In the genomic region with DNA sequence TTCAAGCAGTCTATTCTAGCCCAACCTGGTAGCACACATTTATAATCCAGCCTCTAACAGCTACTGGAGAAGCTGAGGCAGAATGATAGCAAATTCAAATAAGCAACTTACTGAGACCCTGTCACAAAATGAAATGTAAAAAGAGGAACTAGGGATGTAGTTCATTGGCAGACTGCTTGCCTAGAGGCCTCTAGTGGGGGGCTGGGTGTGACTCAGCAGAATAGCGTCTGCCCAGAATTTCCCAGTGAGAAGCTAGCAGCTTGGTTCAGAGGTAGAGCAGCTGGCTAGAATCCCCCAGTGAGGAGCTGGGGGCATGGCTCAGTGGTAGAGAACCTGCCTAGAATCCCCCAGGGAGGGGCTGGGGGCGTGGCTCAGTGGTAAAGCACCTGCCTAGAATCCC, we compare ENCODE assay signal across 18 mouse cellular contexts.
DNase-seq lines count a peak whose midpoint lies in the region; ATAC-seq and TF ChIP-seq lines count a peak whose summit lies in the region.
"Had no signal": no experiment of that assay in that cellular context is flagged by ENCODE, and none has a peak within 500 bp of the region (broad histone marks: within the 10 kb centered on the region; RNA-seq: fewer than 3 reads in every experiment).

No protein-coding gene starts in this region.

- TF ChIP-seq CTCF in forebrain, postnatal 0 days (IDR thresholded peaks at IDR 0.05; ENCODE audit: low read depth): no peak
- no peak for TF ChIP-seq CTCF in kidney, adult 2 months (conservative IDR thresholded peaks at IDR 0.05; ENCODE audit: insufficient read depth, insufficient read length, low read depth, low read length)

- H3K27ac ChIP-seq in forebrain, postnatal 0 days (ENCODE audit: low read depth, low read length): no peak overlapping the region
- no peak overlapping the region for H3K27ac ChIP-seq in forebrain, embryonic 16.5 days (ENCODE audit: low read length)
- H3K27ac ChIP-seq in kidney, embryonic 15.5 days: no peak overlapping the region
- H3K27ac ChIP-seq in kidney, adult 2 months (ENCODE audit: insufficient read depth, low read depth, low read length): no peak overlapping the region
- H3K27ac ChIP-seq: liver, embryonic 15.5 days; macrophage; stomach, embryonic 15.5 days had no signal

- no peak for TF ChIP-seq POLR2A in kidney, adult 2 months (IDR thresholded peaks at IDR 0.05; ENCODE audit: low read depth, low read length)

- no peaks in the 10 kb centered on the region for H3K4me1 ChIP-seq in forebrain, postnatal 0 days (ENCODE audit: insufficient read depth)
- no peaks in the 10 kb centered on the region for H3K4me1 ChIP-seq in forebrain, embryonic 16.5 days (replicated peaks; ENCODE audit: control insufficient read depth, insufficient read depth, low read length)
- no peaks in the 10 kb centered on the region for H3K4me1 ChIP-seq in kidney, embryonic 15.5 days
- H3K4me1 ChIP-seq in kidney, adult 2 months (ENCODE audit: control insufficient read depth, insufficient read depth, low read length): no peaks in the 10 kb centered on the region
- H3K4me1 ChIP-seq: liver, embryonic 15.5 days; stomach, embryonic 15.5 days had no signal

- WGBS in forebrain, postnatal 0 days: 54% methylated on average over 2 of the region's 2 CpGs
- WGBS in forebrain, embryonic 16.5 days: 82% methylated on average over 2 of the region's 2 CpGs
- WGBS in kidney, embryonic 15.5 days: 60% methylated on average over 2 of the region's 2 CpGs
- 67% methylated on average over 2 of the region's 2 CpGs for WGBS in kidney, adult 2 months

- no peak overlapping the region for H3K4me2 ChIP-seq in forebrain, postnatal 0 days (ENCODE audit: low read depth)
- no peak overlapping the region for H3K4me2 ChIP-seq in forebrain, embryonic 16.5 days (ENCODE audit: low read length)
- H3K4me2 ChIP-seq in kidney, embryonic 15.5 days: no peak overlapping the region
- H3K4me2 ChIP-seq: liver, embryonic 15.5 days; stomach, embryonic 15.5 days had no signal

- H3K4me3 ChIP-seq in forebrain, postnatal 0 days (ENCODE audit: low read depth, low read length): no peak overlapping the region
- no peak overlapping the region for H3K4me3 ChIP-seq in forebrain, embryonic 16.5 days (replicated peaks; ENCODE audit: low read length)
- H3K4me3 ChIP-seq in kidney, embryonic 15.5 days (replicated peaks): no peak overlapping the region
- no peak overlapping the region for H3K4me3 ChIP-seq in kidney, adult 2 months (ENCODE audit: insufficient read depth, low read depth, low read length)
- H3K4me3 ChIP-seq: liver, embryonic 15.5 days; stomach, embryonic 15.5 days had no signal

- H3K36me3 ChIP-seq in forebrain, postnatal 0 days (ENCODE audit: insufficient read depth): no peaks in the 10 kb centered on the region
- no peaks in the 10 kb centered on the region for H3K36me3 ChIP-seq in forebrain, embryonic 16.5 days (ENCODE audit: control insufficient read depth, insufficient read depth)
- H3K36me3 ChIP-seq in kidney, embryonic 15.5 days: no peaks in the 10 kb centered on the region
- no peaks in the 10 kb centered on the region for H3K36me3 ChIP-seq in kidney, adult 2 months (ENCODE audit: control insufficient read depth, insufficient read depth, low read length)
- H3K36me3 ChIP-seq: liver, embryonic 15.5 days; stomach, embryonic 15.5 days had no signal

- no peaks in the 10 kb centered on the region for H3K27me3 ChIP-seq in forebrain, postnatal 0 days (ENCODE audit: insufficient read depth, low read length)
- no peaks in the 10 kb centered on the region for H3K27me3 ChIP-seq in forebrain, embryonic 16.5 days (replicated peaks; ENCODE audit: control insufficient read depth, insufficient read depth, low read length)
- H3K27me3 ChIP-seq in kidney, embryonic 15.5 days: no peaks in the 10 kb centered on the region
- H3K27me3 ChIP-seq in kidney, adult 2 months (replicated peaks; ENCODE audit: control insufficient read depth, insufficient read depth, low read length): no peaks in the 10 kb centered on the region
- H3K27me3 ChIP-seq: liver, embryonic 15.5 days; Patski; stomach, embryonic 15.5 days had no signal

- H3K9me3 ChIP-seq in forebrain, postnatal 0 days (ENCODE audit: low read length): no peaks in the 10 kb centered on the region
- no peaks in the 10 kb centered on the region for H3K9me3 ChIP-seq in forebrain, embryonic 16.5 days (ENCODE audit: control insufficient read depth, low read length)
- no peaks in the 10 kb centered on the region for H3K9me3 ChIP-seq in kidney, embryonic 15.5 days (replicated peaks)
- H3K9me3 ChIP-seq: liver, embryonic 15.5 days; stomach, embryonic 15.5 days had no signal

- ATAC-seq in forebrain, postnatal 0 days: no peak
- ATAC-seq in forebrain, embryonic 16.5 days: no peak
- peak; percentile 89 for ATAC-seq in granulocyte monocyte progenitor cell, adult 5-6 weeks (replicated peaks; ENCODE audit: poor library complexity, severe bottlenecking)
- ATAC-seq in kidney, embryonic 15.5 days (replicated peaks; ENCODE audit: low FRiP score): no peak
- ATAC-seq: inflammation-experienced regulatory T-cells, adult 6 months; Patski had no signal

- DNase-seq in forebrain, postnatal 0 days: peak; percentile 6
- DNase-seq in right cerebral cortex, postnatal 14 days: peak; percentile 8
- no peak for DNase-seq in right cerebral cortex, postnatal 36 days (ENCODE audit: low spot score in 2 of 2)
- no peak for DNase-seq in embryo, embryonic 9.5 days (ENCODE audit: extremely low spot score)
- no peak for DNase-seq in kidney, adult 2 months
- DNase-seq: adrenal gland, adult 8-10 months; cerebellum, postnatal 36 days; heart, postnatal 36 days; kidney, postnatal 14 days; right cerebral cortex, postnatal 4 days had no signal

- H3K9ac ChIP-seq in forebrain, postnatal 0 days: no peak overlapping the region
- no peak overlapping the region for H3K9ac ChIP-seq in forebrain, embryonic 16.5 days (replicated peaks; ENCODE audit: low read depth, low read length)
- H3K9ac ChIP-seq in kidney, embryonic 15.5 days: no peak overlapping the region
- H3K9ac ChIP-seq: liver, embryonic 15.5 days; stomach, embryonic 15.5 days had no signal

Comparison
In these comparisons a context has a peak if more than half of its experiments do, and no peak if none do; other contexts are left out.
1. DNase-seq: peak in forebrain, postnatal 0 days (single experiment) and right cerebral cortex, postnatal 14 days (single experiment); none in right cerebral cortex, postnatal 36 days (0 of 2), embryo, embryonic 9.5 days (single experiment) and kidney, adult 2 months (single experiment).